Mouse (Mus musculus): ENCODE measurements around the gene Ccdc77. TPM values are rescaled to one million over a fixed set of nuclear protein-coding genes. Genes with fewer than 3 reads are reported as not detected.
"Not testable (repeated sequence)": the region's sequence is repeated elsewhere in the genome, so short reads cannot be mapped to it uniquely, and the experiment has no call there.

Gene Ccdc77
- total RNA-seq, 1 experiment from 2014 or later, result 10.7 TPM

DNA sequence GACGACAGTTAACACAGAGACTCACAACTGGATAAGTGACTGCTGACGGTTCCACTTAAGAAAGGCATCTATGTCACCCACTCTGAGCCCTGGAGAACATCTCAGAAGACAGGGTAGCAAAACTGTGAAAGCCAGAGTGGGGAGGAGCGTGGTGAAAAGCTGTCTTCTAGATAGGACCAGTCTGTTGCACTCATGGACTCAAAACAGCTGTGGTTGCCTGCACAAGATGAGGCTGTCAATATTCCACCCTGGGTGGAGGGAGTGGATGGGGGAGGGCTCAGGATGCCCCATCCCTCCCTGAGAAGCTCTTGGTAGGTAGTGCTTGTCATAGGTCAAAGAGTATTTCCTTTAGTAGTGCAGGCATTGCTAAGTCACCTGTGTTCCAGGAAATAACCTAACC is 54.4 kb downstream of the Ccdc77 start:
- no peak for DNase-seq

DNA sequence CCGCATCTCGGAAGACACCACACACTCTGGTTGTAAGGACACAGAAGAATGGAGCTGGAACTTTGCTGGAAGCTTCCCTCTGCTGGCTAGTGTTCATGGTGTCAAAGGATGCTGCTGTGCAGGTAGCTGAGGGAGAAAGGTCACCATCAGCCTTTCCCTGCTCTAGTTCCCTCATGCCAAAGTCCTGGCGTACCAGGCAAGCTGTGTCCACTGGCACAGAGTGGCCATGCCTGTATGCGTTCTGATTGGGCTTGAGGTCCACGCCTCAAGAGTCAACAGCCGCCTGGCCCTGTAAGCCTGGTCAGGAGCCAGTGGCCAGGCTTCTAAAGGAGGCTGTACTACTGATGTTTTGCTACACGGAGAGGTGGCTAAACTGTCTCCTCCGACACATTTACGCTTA is 54.8 kb downstream of the Ccdc77 start:
- no peak for DNase-seq

DNA sequence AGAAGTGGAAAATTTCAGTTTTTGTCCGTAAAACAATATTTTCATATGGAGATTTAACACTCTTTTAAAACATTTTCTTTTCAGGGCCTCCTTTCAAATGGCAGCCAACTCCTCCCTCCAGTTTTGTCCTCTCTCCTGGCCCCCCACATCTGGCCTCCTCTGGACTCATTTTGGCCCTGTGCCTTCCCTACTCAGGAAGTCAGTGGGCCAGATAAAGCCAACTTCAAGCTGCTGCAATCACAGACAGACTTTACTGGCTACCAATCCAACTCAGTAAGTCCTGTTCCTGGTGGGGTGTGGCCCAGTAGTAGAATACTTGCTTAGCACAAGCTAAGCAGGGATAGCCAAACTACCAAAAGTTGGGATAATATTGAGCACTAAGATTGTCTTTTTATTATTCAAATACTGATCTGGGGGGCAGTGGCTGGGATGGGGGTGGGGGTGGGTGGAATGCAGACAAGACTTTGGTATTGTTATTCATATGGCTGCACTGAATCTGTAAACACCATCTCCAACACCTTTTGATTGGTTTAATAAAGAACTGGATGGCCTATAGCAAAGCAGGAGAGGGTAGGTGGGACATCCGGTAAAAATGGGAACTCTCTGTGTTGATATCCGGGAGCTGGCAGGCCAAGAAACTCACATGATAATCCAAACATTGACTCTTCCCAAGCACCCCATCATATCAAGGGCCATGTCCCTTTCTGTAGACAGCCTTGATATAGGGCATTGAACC is 57.1 kb downstream of the Ccdc77 start:
- DNase-seq, result no peak

DNA sequence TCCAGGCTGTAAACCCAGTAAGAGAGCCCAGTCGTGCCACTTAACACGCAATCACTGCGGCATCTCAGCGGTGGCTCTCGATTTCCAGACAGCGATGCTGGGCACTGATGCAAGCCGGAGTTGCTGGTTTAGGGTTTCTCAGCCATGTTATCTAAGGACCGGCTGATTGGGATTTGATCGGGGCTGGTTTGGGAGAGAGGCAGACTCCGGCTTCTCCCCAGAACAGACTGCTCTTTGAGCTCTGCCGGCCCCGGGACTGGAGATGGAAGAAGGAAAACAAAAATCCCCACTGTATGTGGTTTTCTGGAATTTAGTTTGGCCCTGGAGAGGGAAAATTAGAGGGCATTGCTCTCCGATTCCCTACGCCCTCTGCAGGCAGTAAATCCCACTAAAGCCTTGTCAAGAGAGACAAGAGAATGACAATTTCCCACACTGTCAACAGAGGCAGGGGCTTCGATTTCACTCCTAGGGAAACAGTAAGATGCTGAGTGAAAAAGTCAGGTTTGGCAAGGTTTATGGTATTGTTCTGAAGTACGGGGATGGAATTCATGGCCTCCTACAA is 61.3 kb downstream of the Ccdc77 start:
- DNase-seq, result no peak

DNA sequence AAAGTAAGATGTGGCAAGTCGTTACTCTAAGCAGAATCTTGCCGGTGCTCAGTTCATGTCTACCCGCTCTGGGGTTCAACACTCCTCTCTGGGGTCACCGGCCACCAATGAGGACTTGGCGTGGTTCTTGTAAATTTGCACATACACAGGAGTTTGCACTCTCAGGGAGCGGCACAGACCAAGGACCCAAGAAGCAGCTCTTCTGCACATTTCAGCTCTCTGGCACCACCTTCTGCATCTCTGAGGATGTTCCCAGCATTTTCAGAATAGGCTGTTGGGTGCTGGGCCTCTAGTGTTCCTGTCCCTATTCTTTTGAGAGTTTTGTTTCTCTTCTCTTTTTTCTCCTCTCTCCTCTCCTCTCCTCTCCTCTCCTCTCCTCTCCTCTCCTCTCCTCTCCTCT is 63.0 kb downstream of the Ccdc77 start:
- DNase-seq, result peak; percentile 65

DNA sequence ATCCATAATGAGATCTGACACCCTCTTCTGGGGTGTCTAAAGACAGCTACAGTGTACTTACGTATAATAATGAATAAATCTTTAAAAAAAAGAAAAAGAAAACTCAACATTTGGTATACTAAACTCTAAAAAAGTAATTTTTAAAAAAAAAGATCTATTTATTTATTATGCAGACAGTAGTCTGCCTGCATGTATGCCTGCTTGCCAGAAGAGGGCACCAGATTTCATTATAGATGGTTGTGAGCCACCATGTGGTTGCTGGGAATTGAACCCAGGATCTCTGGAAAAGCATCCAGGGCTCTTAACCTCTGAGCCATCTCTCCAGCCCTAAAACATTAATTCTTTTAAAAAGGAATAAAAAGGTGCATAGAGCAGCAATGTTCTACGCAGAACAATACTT is 67.6 kb downstream of the Ccdc77 start:
- DNase-seq, result not testable (repeated sequence)

DNA sequence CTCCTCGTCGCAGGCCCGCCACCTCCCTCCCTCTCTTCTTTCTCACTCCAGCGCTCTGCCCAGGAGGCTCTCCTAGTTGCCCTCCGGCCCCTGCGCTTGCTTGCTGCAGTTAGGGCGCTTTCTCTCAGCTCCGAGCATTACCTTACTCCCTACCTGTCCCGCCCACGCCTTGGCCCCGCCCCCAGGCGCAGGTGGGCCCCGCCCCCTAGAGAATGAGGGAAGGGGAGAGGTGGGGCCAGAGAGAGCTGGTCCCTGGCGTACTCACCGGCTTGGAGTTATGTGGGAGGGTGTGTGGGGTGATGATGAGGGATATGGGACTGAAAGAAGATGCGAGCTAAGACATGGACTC is 69.4 kb downstream of the Ccdc77 start:
- DNase-seq, result no peak

DNA sequence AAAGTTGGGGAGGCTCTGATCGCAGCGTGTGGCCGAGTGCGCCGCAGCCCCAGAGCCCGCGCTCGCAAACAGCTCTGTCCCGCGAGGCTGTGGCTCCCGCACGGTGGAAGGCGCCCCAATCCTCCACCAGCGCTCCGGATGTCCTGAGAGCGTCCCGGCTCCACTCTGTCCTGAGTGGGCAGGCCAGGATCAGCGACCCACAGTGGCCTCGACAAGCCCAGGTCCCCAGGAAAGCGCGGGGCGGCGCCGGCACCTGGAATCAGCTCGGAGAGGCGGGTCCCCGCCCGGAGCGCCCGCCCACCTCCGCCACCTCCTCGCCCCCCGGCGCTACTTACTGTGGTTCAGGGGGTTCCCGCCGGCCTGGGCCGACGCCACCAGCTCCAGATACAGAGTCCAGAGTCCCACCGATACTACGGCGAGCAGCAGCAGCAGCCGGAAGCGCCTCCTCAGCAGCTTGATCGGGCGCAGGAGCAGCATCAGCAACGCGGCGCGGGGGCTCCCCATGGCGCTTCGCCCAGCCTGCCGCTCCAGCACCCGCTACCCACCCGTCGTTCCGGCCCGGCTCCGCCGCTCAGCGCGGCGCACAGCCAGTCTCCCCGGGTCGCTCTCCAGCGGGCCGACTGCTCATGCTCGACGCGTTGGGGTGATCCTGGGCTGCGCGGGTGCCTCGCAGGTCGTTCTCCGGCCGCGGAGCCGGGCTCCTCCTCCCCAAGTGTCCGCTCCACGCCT is 70.0 kb downstream of the Ccdc77 start, which contains the start of the genes D330020A13Rik and B4galnt3:
TSS of gene D330020A13Rik (plus strand) at position 309 of the 729 bp plus-strand sequence.
TSS of gene B4galnt3 (minus strand) at position 504 of the 729 bp plus-strand sequence.
- DNase-seq, result peak; percentile 70

DNA sequence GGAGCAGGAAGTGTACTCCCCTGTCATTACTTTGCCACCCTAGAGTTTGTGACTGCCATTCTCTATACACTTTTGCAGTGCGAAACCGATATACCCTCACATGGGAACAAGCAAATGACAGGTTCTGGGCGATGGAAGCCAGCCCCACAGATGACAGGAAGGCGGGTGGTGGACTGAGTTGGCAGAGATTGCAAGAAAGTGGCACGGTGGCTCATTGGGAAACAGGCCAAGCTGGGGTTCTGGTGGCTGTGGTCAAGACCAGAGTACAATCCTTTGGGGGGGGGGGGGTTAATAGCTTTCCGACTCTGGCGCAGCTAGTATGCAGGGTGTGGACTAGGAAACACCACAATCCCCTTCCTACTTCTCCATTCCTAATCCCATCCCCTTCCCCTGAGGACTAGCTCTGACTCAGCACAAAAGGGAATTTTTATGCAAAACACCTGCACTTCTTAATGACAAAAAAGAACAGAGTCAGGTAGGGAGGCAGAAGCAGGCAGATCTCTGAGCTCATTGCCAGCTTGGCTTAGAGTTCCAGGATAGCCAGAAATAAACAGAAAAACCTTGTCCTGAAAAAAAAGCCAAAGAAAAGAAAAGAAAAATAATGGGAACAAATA is 72.7 kb downstream of the Ccdc77 start:
- DNase-seq, result no peak

DNA sequence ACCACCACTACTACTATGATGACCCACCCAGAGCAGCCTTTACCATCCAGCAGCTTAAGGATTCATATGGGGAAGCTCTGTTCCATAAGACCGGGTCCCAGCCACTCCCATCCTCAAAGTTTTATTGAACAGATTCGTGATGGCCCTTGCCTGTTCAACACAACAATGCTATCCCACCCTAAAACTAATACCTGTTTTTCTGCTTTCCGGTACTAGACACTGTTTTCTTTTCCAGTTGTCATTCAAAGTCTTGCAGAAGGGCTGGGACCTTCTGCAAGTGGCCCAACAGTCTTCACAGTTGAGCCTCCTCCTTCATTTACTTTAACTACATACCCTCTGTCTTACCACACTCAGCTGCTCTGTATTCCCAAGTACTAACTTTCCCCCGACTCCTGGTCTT is 74.7 kb downstream of the Ccdc77 start:
- no peak for DNase-seq

DNA sequence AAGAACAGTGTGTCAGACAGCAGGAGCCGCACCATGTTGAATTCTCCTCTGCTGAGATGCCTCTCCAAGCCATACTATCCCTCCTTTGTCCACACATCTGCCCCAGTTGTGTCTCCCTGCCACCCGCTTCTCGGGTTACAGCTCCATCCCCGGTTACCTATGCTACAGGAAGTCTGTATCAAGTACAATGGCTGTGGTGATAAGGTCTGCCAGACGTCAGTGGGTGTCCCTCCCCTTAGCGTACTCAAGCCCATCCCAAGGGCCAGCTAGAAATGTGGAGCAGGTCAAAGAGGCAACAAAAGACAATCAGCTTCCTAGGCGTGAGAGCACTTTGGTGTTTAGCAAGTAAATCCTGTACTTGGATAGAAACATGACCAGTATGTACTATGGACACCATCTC is 75.6 kb downstream of the Ccdc77 start:
- DNase-seq, result no peak

DNA sequence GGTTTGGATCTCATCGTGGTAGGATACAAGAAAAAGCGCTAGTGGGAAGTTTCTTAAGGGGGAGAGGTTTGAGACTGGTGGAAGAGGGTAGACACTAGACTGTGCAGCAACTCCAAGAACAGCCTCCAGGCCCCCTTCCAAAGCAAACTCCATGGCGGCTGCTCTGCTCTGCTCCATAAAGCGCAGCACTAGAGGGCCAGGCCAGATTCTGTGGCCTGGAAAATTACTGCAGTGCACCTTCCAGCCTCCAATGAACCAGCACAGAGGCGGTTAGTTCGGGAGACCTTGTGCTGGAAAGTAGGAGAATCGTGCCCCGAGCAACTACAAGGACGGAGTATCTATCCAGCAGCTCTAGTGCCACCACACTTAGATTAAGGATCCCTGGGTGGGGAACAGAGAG is 76.9 kb downstream of the Ccdc77 start:
- DNase-seq, result peak; percentile 36

DNA sequence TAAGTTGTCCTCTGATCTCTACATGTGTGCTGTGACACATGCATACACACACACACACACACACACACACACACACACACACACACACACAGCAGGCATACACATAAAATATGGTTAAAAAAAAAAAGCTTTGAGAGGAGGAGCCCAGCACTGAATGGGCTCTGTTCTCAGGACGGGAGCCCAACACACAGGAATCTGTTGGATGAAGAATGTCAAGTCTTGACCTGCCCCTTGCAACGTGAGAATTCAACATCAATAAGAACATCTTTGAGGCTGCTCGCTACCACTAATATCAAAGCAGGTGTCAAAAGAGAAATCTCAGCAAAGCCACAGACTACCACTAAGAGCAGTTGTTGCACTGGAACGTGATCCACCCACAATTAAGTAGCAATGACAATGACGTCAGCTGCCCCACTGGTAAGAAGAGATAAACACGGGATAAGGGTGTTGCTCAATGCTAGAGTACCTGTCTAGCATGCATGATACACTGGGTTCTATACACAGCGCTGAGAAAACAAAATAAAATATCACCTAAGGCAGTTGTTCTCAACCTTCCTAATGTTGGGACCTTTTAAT is 87.2 kb downstream of the Ccdc77 start:
- no peak for DNase-seq

DNA sequence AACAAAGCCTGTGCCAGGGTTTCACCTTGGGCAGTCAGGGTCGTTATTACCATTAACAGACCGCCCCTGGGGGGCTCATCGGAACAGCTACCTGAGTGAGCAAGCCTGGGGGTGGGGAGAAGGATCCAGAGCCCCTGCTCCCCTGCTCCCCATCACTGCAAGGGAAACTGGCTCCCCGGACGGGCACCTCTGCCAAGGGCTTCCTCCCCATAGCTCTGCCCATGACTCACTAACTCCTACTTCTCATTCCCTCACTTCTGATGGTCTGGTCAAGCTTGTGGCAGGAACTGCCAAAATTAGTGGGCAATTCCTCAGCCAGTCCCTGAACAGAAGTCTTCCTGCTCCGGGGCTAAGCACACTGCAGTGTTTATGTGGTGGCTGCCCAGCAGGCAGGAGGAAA is 88.9 kb downstream of the Ccdc77 start:
- DNase-seq, result peak; percentile 64

DNA sequence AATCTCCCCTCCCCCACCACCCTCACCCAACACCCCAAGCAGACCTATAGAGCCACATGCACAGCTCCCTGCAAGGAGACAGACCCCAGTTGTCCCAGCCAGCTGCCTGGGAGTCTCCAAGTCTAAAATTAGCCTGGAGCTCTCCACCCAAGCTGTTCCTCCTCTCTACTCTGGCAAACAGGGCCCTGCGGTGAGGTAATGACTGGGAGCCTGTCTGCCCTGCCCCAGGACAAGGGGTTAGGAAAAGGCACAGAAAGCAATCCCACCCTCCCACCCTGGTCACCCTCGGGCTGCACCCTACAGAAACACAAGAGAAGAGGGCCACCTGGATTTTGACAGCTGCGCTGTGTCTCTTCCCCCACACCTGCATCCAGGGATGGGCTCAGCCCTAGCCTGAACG is 89.3 kb downstream of the Ccdc77 start:
- no peak for DNase-seq

Other genes with a start within 250 kb of the Ccdc77 start
- not detected in 2 replicates for gene D330020A13Rik, start 70.0 kb downstream of the Ccdc77 start, total RNA-seq (2021)
- 5.4 and 5.6 TPM in 2 replicates for gene B4galnt3, start 69.8 kb downstream of the Ccdc77 start, total RNA-seq (2021)
- gene Kdm5a, start 250 bp downstream of the Ccdc77 start, total RNA-seq (2021), result 54.8 and 58.4 TPM in 2 replicates
- gene Il17ra, start 98.9 kb upstream of the Ccdc77 start, total RNA-seq (2021), result 9.1 and 15.0 TPM in 2 replicates
- gene Tmem121b, start 129.4 kb upstream of the Ccdc77 start, total RNA-seq (2021), result 0.15 and 0.23 TPM in 2 replicates
- gene Hdhd5, start 166.9 kb upstream of the Ccdc77 start, total RNA-seq (2021), result 25.6 and 29.9 TPM in 2 replicates

Data from adrenal gland, postnatal 14 days (tissue).